Mouse (Mus musculus): ENCODE data around the gene Usb1. TPM values are rescaled to one million over a fixed set of nuclear protein-coding genes. Genes with fewer than 3 reads are reported as not detected.

The Usb1 gene
- polyA plus RNA-seq, 1 experiment from 2014 or later, result 50.1 TPM

- Histone ChIP-seq H3K36me3 (peaks cover 22% of the 10 kb centered on the region), H3K9me3 (replicated peaks) (no peaks in the 10 kb centered on the region), H3K27me3 (ENCODE audit: low read depth, poor library complexity, severe bottlenecking) (peaks cover 35% of the 10 kb centered on the region), H3K27ac (replicated peaks) (no peak overlapping the region), H3K4me1 (peaks cover 10% of the 10 kb centered on the region), H3K4me3 (no peak overlapping the region)
- WGBS, result 43% methylated on average over 8 of the region's 8 CpGs
- peak; percentile 73 for DNase-seq (ENCODE audit: low spot score)
Observed at GRCm38 (mm10) chr8:95346643-95347545, 14.8 kb downstream of the Usb1 start.

DNA sequence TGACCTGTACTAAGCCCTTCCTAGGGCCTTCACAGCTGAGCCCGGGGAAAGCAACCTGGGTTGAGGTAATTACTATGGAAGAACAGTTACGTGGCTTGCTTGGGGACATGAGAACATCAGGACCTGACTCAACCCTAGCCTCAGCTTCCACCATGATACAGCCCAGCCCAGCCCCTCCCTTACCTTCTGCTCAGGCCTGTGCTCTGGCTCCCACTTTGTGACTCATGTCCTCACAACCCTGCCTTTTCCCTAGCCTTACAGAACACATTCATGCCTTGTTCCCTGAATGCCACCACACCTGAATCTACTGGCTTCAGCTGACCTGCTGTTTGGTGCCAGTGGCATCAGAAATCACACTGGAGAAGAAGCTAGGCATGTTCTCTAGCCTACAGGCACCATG, 16.3 kb downstream of the Usb1 start:
- peaks cover 23% of the 10 kb centered on the region for H3K4me1 ChIP-seq
- H3K36me3 ChIP-seq, result peaks cover 14% of the 10 kb centered on the region
- peaks cover 43% of the 10 kb centered on the region for H3K27me3 ChIP-seq (ENCODE audit: low read depth, poor library complexity, severe bottlenecking)
- no peak overlapping the region for H3K4me3 ChIP-seq
- H3K9me3 ChIP-seq (replicated peaks), result no peaks in the 10 kb centered on the region
- WGBS, result 91% methylated on average over 2 of the region's 2 CpGs
- DNase-seq (ENCODE audit: low spot score), result no peak
- no peak overlapping the region for H3K27ac ChIP-seq (replicated peaks)

DNA sequence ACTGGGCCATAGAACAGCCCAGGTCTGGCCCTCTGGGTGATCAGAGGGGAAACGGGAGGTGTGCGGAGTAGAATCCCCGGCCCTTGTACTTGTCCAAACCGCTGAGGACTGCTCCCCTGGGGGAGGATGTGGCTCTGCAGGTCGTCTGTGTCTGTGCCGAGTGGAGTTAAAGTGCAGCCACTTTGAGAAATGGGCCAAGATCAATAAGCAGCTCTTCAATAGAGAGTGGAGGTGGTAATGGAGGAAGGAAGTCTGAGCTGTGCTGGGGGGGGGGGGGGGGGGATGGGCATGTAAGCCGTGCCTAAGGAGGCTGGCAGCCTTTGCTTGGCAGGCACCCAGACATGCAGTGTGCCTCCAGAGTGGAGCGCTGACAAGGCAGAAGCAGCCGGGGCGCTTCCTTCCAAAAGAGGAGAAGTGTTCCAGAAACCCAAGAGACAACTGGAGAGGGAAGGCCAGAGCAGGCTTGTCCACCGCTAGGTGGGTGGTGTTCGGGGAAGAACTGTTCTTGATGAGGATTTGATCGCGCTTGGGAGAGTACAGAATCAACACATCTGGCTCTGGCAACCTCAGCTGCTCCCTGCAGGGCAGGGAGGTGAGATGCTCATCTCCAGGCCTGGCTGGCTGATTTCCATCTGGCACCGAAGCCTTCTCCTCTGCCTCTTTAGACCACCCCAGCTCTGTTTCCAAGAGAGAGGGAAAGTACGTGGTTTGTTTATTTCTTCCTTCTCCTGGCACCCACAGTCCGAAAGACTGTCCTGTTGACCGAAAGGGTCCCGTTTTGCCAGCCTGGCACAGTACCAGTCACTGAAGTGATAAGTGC, 16.9 kb downstream of the Usb1 start:
- H3K36me3 ChIP-seq, result peaks cover 8% of the 10 kb centered on the region
- H3K27ac ChIP-seq (replicated peaks), result no peak overlapping the region
- H3K27me3 ChIP-seq (ENCODE audit: low read depth, poor library complexity, severe bottlenecking), result peaks cover 49% of the 10 kb centered on the region
- no peak overlapping the region for H3K4me3 ChIP-seq
- H3K9me3 ChIP-seq (replicated peaks), result no peaks in the 10 kb centered on the region
- peaks cover 30% of the 10 kb centered on the region for H3K4me1 ChIP-seq
- 75% methylated on average over 19 of the region's 19 CpGs for WGBS
- no peak for DNase-seq (ENCODE audit: low spot score)

- Histone ChIP-seq H3K36me3 (peaks cover 5% of the 10 kb centered on the region; the same call in 1 of the 2 replicates), H3K27me3 (ENCODE audit: low read depth, poor library complexity, severe bottlenecking) (peaks cover 54% of the 10 kb centered on the region), H3K27ac (replicated peaks) (peak overlapping the region; percentile 94; the same call in 1 of the 2 replicates), H3K9me3 (replicated peaks) (no peaks in the 10 kb centered on the region), H3K4me3 (peak overlapping the region; percentile 86), H3K4me1 (peaks cover 40% of the 10 kb centered on the region)
- DNase-seq (ENCODE audit: low spot score), result peak; percentile 46
- 2% methylated on average over 15 of the region's 15 CpGs for WGBS
Observed at GRCm38 (mm10) chr8:95351461-95351860, 19.4 kb downstream of the Usb1 start.

DNA sequence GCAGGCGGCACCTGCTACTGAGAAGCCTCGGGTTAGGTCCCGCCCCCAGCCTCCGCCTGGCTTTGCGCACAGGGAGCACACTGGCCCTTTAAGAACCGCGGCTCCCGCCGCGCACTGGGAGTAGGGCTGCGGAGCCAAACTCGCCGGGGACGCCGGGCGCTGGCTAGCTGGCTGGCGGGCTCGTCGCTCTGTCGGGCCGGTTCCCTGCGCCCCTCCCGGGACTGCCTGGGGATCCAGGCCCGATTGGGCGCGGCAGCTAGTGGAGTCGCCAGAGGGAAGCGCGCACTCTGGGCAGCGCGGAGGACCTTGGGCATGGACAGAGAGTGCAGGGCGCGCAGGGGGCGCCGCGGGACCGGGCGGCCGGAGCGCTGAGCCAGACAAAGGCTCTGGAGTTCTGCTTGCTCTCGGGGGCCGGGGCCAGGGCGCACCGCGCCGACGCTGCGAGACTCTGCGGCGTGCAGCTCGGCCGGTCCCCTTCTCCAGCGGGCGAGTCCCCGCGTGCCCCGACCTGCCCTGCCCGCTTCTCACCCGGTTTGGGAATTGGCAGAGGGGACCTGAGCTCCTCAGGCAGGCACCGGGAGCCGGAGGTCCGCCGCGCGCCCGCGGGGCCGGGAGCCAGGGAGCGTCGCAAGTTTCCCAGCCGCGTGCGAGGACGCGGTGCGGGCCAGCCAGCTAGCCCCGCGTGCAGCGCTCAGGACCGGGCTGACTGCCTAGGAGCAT, 20.2 kb downstream of the Usb1 start, which contains the start of gene Mmp15:
Gene Mmp15 (plus strand): TSS at position 118 of the 720 bp plus-strand sequence.
- DNase-seq (ENCODE audit: low spot score), result peak; percentile 85
- Histone ChIP-seq H3K36me3 (peaks cover 5% of the 10 kb centered on the region; the same call in 1 of the 2 replicates), H3K9me3 (replicated peaks) (no peaks in the 10 kb centered on the region), H3K27ac (replicated peaks) (peak within 1 kb of the TSS; percentile 94), H3K4me1 (peaks cover 40% of the 10 kb centered on the region), H3K27me3 (ENCODE audit: low read depth, poor library complexity, severe bottlenecking) (peaks cover 54% of the 10 kb centered on the region), H3K4me3 (peak within 1 kb of the TSS; percentile 86)
- WGBS, result under 1% methylated on average over 80 of the region's 80 CpGs

DNA sequence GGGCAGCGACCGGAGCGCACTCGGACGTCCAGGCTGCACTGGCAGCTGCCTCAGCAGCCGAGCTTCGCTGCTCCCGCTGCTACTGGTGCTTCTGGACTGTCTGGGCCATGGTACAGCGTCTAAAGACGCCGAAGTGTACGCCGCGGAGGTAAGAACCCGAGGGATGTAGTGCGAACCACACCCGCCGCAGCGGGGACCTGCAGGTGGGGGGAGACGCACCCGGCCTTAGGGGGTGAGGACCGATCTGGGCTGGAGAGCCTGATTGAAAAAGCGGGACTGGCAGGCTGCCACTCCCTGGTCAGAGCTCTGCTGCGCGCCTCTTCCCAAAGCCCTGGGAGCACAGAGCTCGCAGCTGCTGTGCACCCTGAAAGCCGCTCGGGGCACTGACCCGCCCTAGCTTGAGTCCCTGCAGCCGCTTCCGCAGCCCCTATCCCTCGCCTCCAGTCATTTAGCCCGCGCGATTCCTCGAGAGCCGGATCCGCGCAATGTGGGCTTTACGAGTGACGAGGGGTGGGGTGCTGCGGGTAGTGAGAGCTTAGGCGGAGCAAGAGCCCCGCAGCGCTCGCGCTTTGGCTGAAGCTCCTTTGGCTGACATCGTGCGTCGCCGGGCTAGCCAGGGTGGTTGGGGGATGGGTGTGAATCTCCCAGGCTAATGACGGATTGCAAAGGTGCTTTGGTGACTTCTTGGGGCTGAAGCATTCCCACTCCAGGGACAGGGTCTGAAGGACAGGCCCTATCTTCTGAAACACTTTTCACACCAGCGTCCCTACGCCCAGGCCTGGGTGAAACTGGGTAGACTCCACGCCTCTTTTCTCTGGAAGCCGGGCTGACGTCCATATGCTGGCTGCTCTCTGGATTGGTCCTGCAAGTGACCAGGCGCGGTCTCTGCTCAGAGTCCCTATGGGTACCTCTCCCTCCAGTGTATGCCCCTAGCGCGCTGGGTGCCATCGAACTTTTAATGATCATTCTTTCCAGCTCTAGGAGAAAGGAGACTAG, 21.1 kb downstream of the Usb1 start:
- Histone ChIP-seq H3K4me1 (peaks cover 42% of the 10 kb centered on the region), H3K36me3 (peaks cover 5% of the 10 kb centered on the region; the same call in 1 of the 2 replicates), H3K27ac (replicated peaks) (peak overlapping the region; percentile 94), H3K4me3 (peak overlapping the region; percentile 86), H3K9me3 (replicated peaks) (no peaks in the 10 kb centered on the region), H3K27me3 (ENCODE audit: low read depth, poor library complexity, severe bottlenecking) (peaks cover 54% of the 10 kb centered on the region)
- WGBS, result 2% methylated on average over 62 of the region's 62 CpGs
- DNase-seq (ENCODE audit: low spot score), result peak; percentile 80

- peaks cover 54% of the 10 kb centered on the region for H3K4me1 ChIP-seq
Observed at GRCm38 (mm10) chr8:95354606-95355005, 22.5 kb downstream of the Usb1 start.

GRCm38 (mm10) chr8:95358550-95359411, 26.7 kb downstream of the Usb1 start:
- Histone ChIP-seq H3K4me3 (no peak overlapping the region), H3K4me1 (peaks cover 47% of the 10 kb centered on the region), H3K36me3 (peaks cover 7% of the 10 kb centered on the region; the same call in 1 of the 2 replicates), H3K9me3 (replicated peaks) (no peaks in the 10 kb centered on the region), H3K27me3 (ENCODE audit: low read depth, poor library complexity, severe bottlenecking) (peaks cover 8% of the 10 kb centered on the region), H3K27ac (replicated peaks) (no peak overlapping the region)
- 74% methylated on average over 8 of the region's 8 CpGs for WGBS
- no peak for DNase-seq (ENCODE audit: low spot score)

More at GRCm38 (mm10) chr8:95354606-95355005, 22.5 kb downstream of the Usb1 start:
- Histone ChIP-seq H3K9me3 (replicated peaks) (no peaks in the 10 kb centered on the region), H3K27ac (replicated peaks) (no peak overlapping the region), H3K36me3 (peaks cover 5% of the 10 kb centered on the region; the same call in 1 of the 2 replicates), H3K4me3 (no peak overlapping the region), H3K27me3 (ENCODE audit: low read depth, poor library complexity, severe bottlenecking) (peaks cover 42% of the 10 kb centered on the region)
- no peak for DNase-seq (ENCODE audit: low spot score)
- WGBS, result 87% methylated on average over 2 of the region's 2 CpGs

- no peaks in the 10 kb centered on the region for H3K27me3 ChIP-seq (ENCODE audit: low read depth, poor library complexity, severe bottlenecking)
- H3K4me3 ChIP-seq, result no peak overlapping the region
- H3K4me1 ChIP-seq, result peaks cover 34% of the 10 kb centered on the region
- peak overlapping the region; percentile 2; the same call in 1 of the 2 replicates for H3K27ac ChIP-seq (replicated peaks)
- 0 out of 2 replicates have a peak, but pooled peaks cover 5% of the 10 kb centered on the region for H3K36me3 ChIP-seq
- DNase-seq (ENCODE audit: low spot score), result no peak
- 56% methylated on average over 7 of the region's 7 CpGs for WGBS
- no peaks in the 10 kb centered on the region for H3K9me3 ChIP-seq (replicated peaks)
Observed at GRCm38 (mm10) chr8:95360181-95361015, 28.3 kb downstream of the Usb1 start.

- no peaks in the 10 kb centered on the region for H3K9me3 ChIP-seq (replicated peaks)
- no peak overlapping the region for H3K4me3 ChIP-seq
- WGBS, result 68% methylated on average over 3 of the region's 3 CpGs
- H3K36me3 ChIP-seq, result 0 out of 2 replicates have a peak, but pooled peaks cover 5% of the 10 kb centered on the region
- no peaks in the 10 kb centered on the region for H3K27me3 ChIP-seq (ENCODE audit: low read depth, poor library complexity, severe bottlenecking)
- DNase-seq (ENCODE audit: low spot score), result no peak
- peak overlapping the region; percentile 2; the same call in 1 of the 2 replicates for H3K27ac ChIP-seq (replicated peaks)
- peaks cover 34% of the 10 kb centered on the region for H3K4me1 ChIP-seq
Observed at GRCm38 (mm10) chr8:95361016-95361341, 28.9 kb downstream of the Usb1 start.
